Mouse (Mus musculus) embryonic facial prominence, embryonic 11.5 days (tissue): ENCODE data around the gene A930004D18Rik. TPM values are rescaled to one million over a fixed set of nuclear protein-coding genes. Genes with fewer than 3 reads are reported as not detected.
A peak's percentile ranks its signal among the peaks of the same experiment; 100 is the strongest.

Experiments used
- ATAC-seq: fragments of 200-750 bp; cut with Nextera tagmentation; replicated peaks from 2 replicates; pipeline ENCODE4 v1.8.0; 2017; ENCODE audit warnings: low read depth; ENCODE audit not compliant: insufficient number of reproducible peaks, low FRiP score, low TSS enrichment
- DNase-seq: peaks from one replicate; pipeline ENCODE4 v3.0.0-alpha.2; 2015; ENCODE audit warnings: low spot score
- H3K27ac ChIP-seq: fragments of 300-500 bp; sonication (generic); replicated peaks from 2 replicates; pipeline ENCODE4 v1.5.1; 2014; ENCODE audit warnings: mild to moderate bottlenecking, low read depth, low read length, control low read depth
- H3K27me3 ChIP-seq: fragments of 300-500 bp; sonication (generic); 2 replicates; pipeline ENCODE4 v1.6.1; 2014; ENCODE audit warnings: mild to moderate bottlenecking, low read length, moderate library complexity, mixed read lengths; ENCODE audit not compliant: control insufficient read depth, insufficient read depth
- H3K36me3 ChIP-seq: fragments of 300-500 bp; sonication (generic); replicated peaks from 2 replicates; pipeline ENCODE4 v1.6.1; 2014; ENCODE audit warnings: low read depth, mild to moderate bottlenecking, low read length, moderate library complexity, mixed read lengths; ENCODE audit not compliant: control insufficient read depth, insufficient read depth
- H3K4me1 ChIP-seq: fragments of 300-500 bp; sonication (generic); 2 replicates; pipeline ENCODE4 v1.6.1; 2014; ENCODE audit warnings: low read length, mixed read lengths; ENCODE audit not compliant: control insufficient read depth, insufficient read depth
- H3K4me2 ChIP-seq: fragments of 300-500 bp; sonication (generic); 2 replicates; pipeline ENCODE4 v1.6.1; 2014; ENCODE audit warnings: low read depth, mild to moderate bottlenecking, control low read depth, low read length, moderate library complexity
- H3K4me3 ChIP-seq: fragments of 300-500 bp; sonication (generic); 2 replicates; pipeline ENCODE4 v1.5.1; 2014; ENCODE audit warnings: low read depth, low read length, control low read depth
- H3K9ac ChIP-seq: fragments of 300-500 bp; sonication (generic); replicated peaks from 2 replicates; pipeline ENCODE4 v1.6.1; 2014; ENCODE audit warnings: mild to moderate bottlenecking, control low read depth, low read length
- H3K9me3 ChIP-seq: fragments of 300-500 bp; sonication (generic); replicated peaks from 2 replicates; pipeline ENCODE4 v1.6.1; 2016; ENCODE audit warnings: mild to moderate bottlenecking, low read length, inconsistent platforms, mixed read lengths; ENCODE audit not compliant: control insufficient read depth
- WGBS: fragments of 180-500 bp; shearing (Covaris S2); extraction: QIAGEN DNeasy Blood & Tissue Kit; methylation state at CpG from one replicate; pipeline ENCODE4 v1.1.7; 2014; 5-methylcytosine and 5-hydroxymethylcytosine counted together
- polyA plus RNA-seq: library from polyadenylated mRNA; unstranded; fragments of >200 nt; fragmentation: Nextera tagmentation; extraction: Ambion mirVana; gene quantifications from 2 replicates; pipeline ENCODE4 v1.2.1, GENCODE M21; 2014

A930004D18Rik gene
- polyA plus RNA-seq, 1 experiment from 2014 or later, result 9.2 TPM

- Histone ChIP-seq H3K36me3 (no peaks in the 10 kb centered on the region; the same call in 1 of the 2 replicates), H3K4me2 (peak overlapping the region; percentile 49), H3K27me3 (no peaks in the 10 kb centered on the region), H3K9ac (peak overlapping the region; percentile 66), H3K4me1 (peaks cover 5% of the 10 kb centered on the region), H3K9me3 (no peaks in the 10 kb centered on the region), H3K27ac (peak overlapping the region; percentile 100), H3K4me3 (0 out of 2 replicates have a peak overlapping the region, but pooled peaks have one; percentile 99)
- ATAC-seq, result no peak
- DNase-seq, result peak; percentile 48
- 7% methylated on average over 11 of the region's 11 CpGs for WGBS
These were observed 13.7 kb upstream of the A930004D18Rik start for GRCm38 (mm10) chr2:18051026-18051830.

GRCm38 (mm10) chr2:18050541-18050985 is 13.0 kb upstream of the A930004D18Rik start:
- ATAC-seq (no peak), DNase-seq (peak; percentile 73)
- Histone ChIP-seq H3K4me1 (peaks cover 5% of the 10 kb centered on the region), H3K4me2 (peak overlapping the region; percentile 49), H3K4me3 (peak overlapping the region; percentile 99; the same call in 1 of the 2 replicates), H3K9me3 (no peaks in the 10 kb centered on the region), H3K9ac (peak overlapping the region; percentile 66), H3K27ac (peak overlapping the region; percentile 100), H3K27me3 (no peaks in the 10 kb centered on the region), H3K36me3 (no peaks in the 10 kb centered on the region; the same call in 1 of the 2 replicates)
- 2% methylated on average over 10 of the region's 10 CpGs for WGBS

GRCm38 (mm10) chr2:18050018-18050417 is 12.5 kb upstream of the A930004D18Rik start:
- Histone ChIP-seq H3K27me3 (no peaks in the 10 kb centered on the region), H3K36me3 (no peaks in the 10 kb centered on the region; the same call in 1 of the 2 replicates), H3K9me3 (no peaks in the 10 kb centered on the region), H3K4me1 (peaks cover 5% of the 10 kb centered on the region), H3K27ac (peak overlapping the region; percentile 100), H3K4me2 (peak overlapping the region; percentile 84), H3K9ac (peak overlapping the region; percentile 100), H3K4me3 (peak overlapping the region; percentile 99)
- WGBS, result 5% methylated on average over 2 of the region's 2 CpGs
- peak; percentile 25 for DNase-seq
- ATAC-seq, result no peak

DNA sequence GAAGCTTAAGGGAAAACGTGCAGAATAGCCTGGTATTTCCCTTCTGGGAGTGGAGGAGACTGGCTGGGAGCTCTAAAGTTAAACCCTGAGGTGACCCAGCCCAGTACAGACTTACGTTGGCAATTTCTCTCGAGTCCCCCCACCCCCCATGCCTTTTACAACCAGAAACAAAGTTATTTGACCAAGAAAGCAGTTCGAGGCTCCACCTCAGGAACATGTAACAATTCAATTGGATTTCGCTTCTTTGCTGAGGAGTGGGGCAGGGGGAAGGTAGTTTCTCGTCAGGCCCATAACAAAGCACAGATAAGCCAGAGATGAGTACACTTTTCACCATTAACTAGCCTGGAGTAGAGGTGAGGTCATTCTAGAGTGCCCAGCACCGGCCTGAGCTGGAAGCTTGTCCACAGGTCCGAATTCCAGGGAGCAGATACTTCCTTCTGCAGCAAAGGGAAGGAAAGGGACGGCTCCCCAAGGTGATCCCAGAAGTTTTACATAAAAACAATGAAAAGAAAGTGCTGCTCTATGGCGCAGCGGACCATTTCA is 11.8 kb upstream of the A930004D18Rik start:
- no peaks in the 10 kb centered on the region; the same call in 1 of the 2 replicates for H3K36me3 ChIP-seq
- 1% methylated on average over 11 of the region's 11 CpGs for WGBS
- peak overlapping the region; percentile 100 for H3K9ac ChIP-seq
- H3K4me1 ChIP-seq, result peaks cover 5% of the 10 kb centered on the region
- H3K27ac ChIP-seq, result peak overlapping the region; percentile 100
- DNase-seq (peak; percentile 72), ATAC-seq (0 out of 2 replicates have a peak, but pooled peaks have one; percentile 5)
- peak overlapping the region; percentile 99 for H3K4me3 ChIP-seq
- peak overlapping the region; percentile 84 for H3K4me2 ChIP-seq
- no peaks in the 10 kb centered on the region for H3K27me3 ChIP-seq
- no peaks in the 10 kb centered on the region for H3K9me3 ChIP-seq

DNA sequence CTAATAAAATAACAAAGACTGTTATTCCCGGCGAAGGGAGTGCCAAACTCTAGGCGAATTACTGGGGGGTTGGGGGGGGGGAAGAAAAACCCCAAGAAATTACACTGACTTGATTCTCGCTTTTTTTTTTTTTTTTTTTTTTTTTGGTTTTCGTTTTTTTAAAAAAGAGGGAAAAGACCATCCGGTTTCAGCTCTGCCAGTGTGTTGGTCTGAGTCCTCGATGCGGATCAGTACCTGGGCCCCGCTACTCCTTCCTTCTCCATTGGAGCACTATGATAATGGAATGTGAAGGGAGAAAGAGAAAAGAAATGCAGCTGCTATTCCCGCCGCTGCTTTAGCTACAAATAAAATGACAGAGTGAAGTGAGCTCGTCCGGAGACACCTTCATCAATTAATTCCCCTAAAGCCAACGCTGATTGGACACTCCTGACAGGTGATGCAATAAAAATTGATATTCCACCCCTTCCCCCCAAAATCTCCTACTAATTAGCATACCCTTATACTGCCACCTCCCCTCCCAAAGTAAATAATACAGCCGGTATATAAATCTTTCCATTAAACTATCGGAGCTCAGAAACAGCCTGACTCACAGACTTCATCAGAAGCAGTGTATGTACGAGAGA is 11.0 kb upstream of the A930004D18Rik start, which contains the start of gene Skida1:
Gene Skida1, minus strand, starts transcription at position 599 of the 623 bp plus-strand sequence.
- Histone ChIP-seq H3K9me3 (no peaks in the 10 kb centered on the region), H3K27ac (peak within 1 kb of the TSS; percentile 100), H3K4me1 (peaks cover 5% of the 10 kb centered on the region), H3K4me2 (peak within 1 kb of the TSS; percentile 84), H3K9ac (peak within 1 kb of the TSS; percentile 100), H3K4me3 (peak within 1 kb of the TSS; percentile 99), H3K36me3 (no peaks in the 10 kb centered on the region; the same call in 1 of the 2 replicates), H3K27me3 (no peaks in the 10 kb centered on the region)
- WGBS, result under 1% methylated on average over 17 of the region's 17 CpGs
- DNase-seq, result peak; percentile 79
- ATAC-seq, result no peak

- DNase-seq, result peak; percentile 75
- Histone ChIP-seq H3K4me3 (peak overlapping the region; percentile 99), H3K27ac (peak overlapping the region; percentile 100), H3K27me3 (no peaks in the 10 kb centered on the region), H3K4me1 (peaks cover 5% of the 10 kb centered on the region), H3K9me3 (no peaks in the 10 kb centered on the region), H3K9ac (peak overlapping the region; percentile 100), H3K4me2 (peak overlapping the region; percentile 84), H3K36me3 (no peaks in the 10 kb centered on the region; the same call in 1 of the 2 replicates)
- WGBS, result under 1% methylated on average over 69 of the region's 70 CpGs
- peak; percentile 64; the same call in 1 of the 2 replicates for ATAC-seq
These were observed 10.3 kb upstream of the A930004D18Rik start for GRCm38 (mm10) chr2:18047646-18048452.
